Mouse (Mus musculus): ENCODE measurements around the gene Nos1. TPM values are rescaled to one million over a fixed set of nuclear protein-coding genes. Genes with fewer than 3 reads are reported as not detected.

The Nos1 gene
- polyA plus RNA-seq, 2 experiments = under 0.01 TPM; not detected in 1

- Histone ChIP-seq H3K9me3 (ENCODE audit: control insufficient read depth, low read length) (no peaks in the 10 kb centered on the region), H3K27me3 (ENCODE audit: control insufficient read depth, insufficient read depth, low read length) (no peaks in the 10 kb centered on the region), H3K4me2 (ENCODE audit: low read depth) (no peak overlapping the region), H3K27ac (no peak overlapping the region), H3K4me3 (ENCODE audit: insufficient read depth in 1 of 2, low read depth in 2 of 2, low read length in 2 of 2) (no peak overlapping the region), H3K36me3 (replicated peaks; ENCODE audit: control insufficient read depth, insufficient read depth, low read depth) (no peaks in the 10 kb centered on the region; the same call in 1 of the 2 replicates), H3K4me1 (replicated peaks; ENCODE audit: control insufficient read depth in 2 of 2, insufficient read depth in 2 of 2, low read length in 1 of 2) (no peaks in the 10 kb centered on the region), H3K9ac (replicated peaks) (no peak overlapping the region)
- WGBS (ENCODE audit: insufficient replicate concordance) = 85% methylated on average over 13 of the region's 13 CpGs
- DNase-seq (ENCODE audit: low read depth in 3 of 3, low spot score in 3 of 3) (no peak), ATAC-seq (ENCODE audit: insufficient read depth) (no peak)
- TF ChIP-seq CTCF (IDR thresholded peaks at IDR 0.05; ENCODE audit: low read depth) (no peak), EP300 (IDR thresholded peaks at IDR 0.05; ENCODE audit: low read depth) (no peak)
Measured at GRCm38 (mm10) chr5:118008344-118008743, 227.5 kb downstream of the Nos1 start.

Other genes starting within 250 kb of the Nos1 start
- 10.0 and 10.6 TPM in 2 replicates for gene Fbxo21, start 195.7 kb downstream of the Nos1 start, polyA plus RNA-seq (2012; rRNA removed)
- 9.5 and 10.3 TPM in 2 replicates for gene Fbxo21, start 195.7 kb downstream of the Nos1 start, polyA plus RNA-seq (2014; fragmentation: Nextera tagmentation; extraction: Ambion mirVana)
- gene Tesc, start 246.7 kb downstream of the Nos1 start, polyA plus RNA-seq (2012; rRNA removed) = 0.58 and 0.73 TPM in 2 replicates
- 0.77 and 1.2 TPM in 2 replicates for gene Tesc, start 246.7 kb downstream of the Nos1 start, polyA plus RNA-seq (2014; fragmentation: Nextera tagmentation; extraction: Ambion mirVana)